Mouse (Mus musculus): ENCODE measurements at regions not wholly inside any gene's neighbourhood (a gene's known extent, or its start where the extent isn't known, plus 50 kb on each side); places are given as distances from the start of the nearest gene placed in this dataset.

DNA sequence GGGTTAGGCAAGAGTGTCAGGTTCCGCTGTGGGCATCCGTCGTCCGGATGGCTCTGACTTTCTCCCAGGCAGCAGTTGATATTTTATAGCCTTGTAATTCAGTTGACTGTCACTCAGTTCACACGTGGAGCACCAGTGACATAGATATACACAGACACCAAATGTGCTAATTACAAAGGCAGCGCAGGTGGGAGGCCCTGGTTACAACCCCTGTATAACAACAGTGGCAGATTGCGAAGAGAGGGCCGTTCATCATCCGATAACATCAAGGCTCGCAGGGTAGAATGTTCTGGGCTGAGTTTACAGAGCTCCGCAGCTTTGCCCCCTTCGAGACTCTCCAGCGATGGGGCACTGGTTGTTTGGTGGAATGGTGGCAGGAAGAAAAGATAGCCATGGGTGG lies 120.0 kb upstream of the Pgrmc2 start:
- TF ChIP-seq CTCF (IDR thresholded peaks at IDR 0.05; ENCODE audit: control insufficient read depth, insufficient read depth, insufficient read length) (no peak), USF1 (IDR thresholded peaks at IDR 0.05; ENCODE audit: low read depth) (no peak)

Measured in C2C12 (cell line).